Mouse (Mus musculus) heart, adult 18-20 months (tissue): ENCODE results near the gene Isg20l2. TPM values are rescaled to one million over a fixed set of nuclear protein-coding genes. Genes with fewer than 3 reads are reported as not detected.
A peak's percentile ranks its signal among the peaks of the same experiment; 100 is the strongest.

Source experiments
- DNase-seq, 2 experiments: peaks; one replicate each; pipeline ENCODE4 v3.0.0; 2021 to 2022; ENCODE audit warnings: mixed read lengths in 1 of 2
- total RNA-seq, 2 experiments: library from RNA; stranded (reverse); gene quantifications; 2 replicates each; pipeline ENCODE4 v1.2.3; 2021

Gene Isg20l2
- total RNA-seq, 2 experiments from 2014 or later, result 10.8 to 11.5 TPM

GRCm38 (mm10) chr3:87947056-87947810, 17.1 kb downstream of the Isg20l2 start:
- DNase-seq, result no peak

- no peak for DNase-seq
Measured at GRCm38 (mm10) chr3:87947811-87948199, 17.7 kb downstream of the Isg20l2 start.

GRCm38 (mm10) chr3:87948378-87949265, 18.5 kb downstream of the Isg20l2 start, which contains the start of gene Crabp2:
Gene Crabp2 (plus strand): TSS chr3:87948666.
- no peak for DNase-seq

GRCm38 (mm10) chr3:87949266-87949954, 19.3 kb downstream of the Isg20l2 start:
- DNase-seq, result no peak

- DNase-seq, result no peak
Measured at GRCm38 (mm10) chr3:87949955-87950515, 19.9 kb downstream of the Isg20l2 start.

- no peak for DNase-seq
Measured at GRCm38 (mm10) chr3:87951946-87952345, 21.8 kb downstream of the Isg20l2 start.

GRCm38 (mm10) chr3:87952440-87952839, 22.3 kb downstream of the Isg20l2 start:
- DNase-seq, result no peak

- DNase-seq, result no peak
Measured at GRCm38 (mm10) chr3:87958056-87958455, 27.9 kb downstream of the Isg20l2 start.

- no peak for DNase-seq
Measured at GRCm38 (mm10) chr3:87958476-87958875, 28.4 kb downstream of the Isg20l2 start.

GRCm38 (mm10) chr3:87958967-87959366, 28.9 kb downstream of the Isg20l2 start:
- DNase-seq, result no peak

GRCm38 (mm10) chr3:87959371-87959770, 29.3 kb downstream of the Isg20l2 start:
- DNase-seq, result no peak

- no peak for DNase-seq
Measured at GRCm38 (mm10) chr3:87960191-87960585, 30.1 kb downstream of the Isg20l2 start.

GRCm38 (mm10) chr3:87960586-87961191, 30.6 kb downstream of the Isg20l2 start:
- peak; percentile 92 to 94 for DNase-seq

GRCm38 (mm10) chr3:87970184-87970938, 40.2 kb downstream of the Isg20l2 start:
- DNase-seq, result peak; percentile 63 to 87

GRCm38 (mm10) chr3:87970939-87971488, 40.9 kb downstream of the Isg20l2 start, which contains the start of gene Nes:
Gene Nes (plus strand): TSS chr3:87971078.
- peak; percentile 82 to 85 for DNase-seq

GRCm38 (mm10) chr3:87971489-87972202, 41.5 kb downstream of the Isg20l2 start:
- no peak for DNase-seq

- no peak for DNase-seq
Measured at GRCm38 (mm10) chr3:87972203-87972664, 42.1 kb downstream of the Isg20l2 start.

- DNase-seq, result no peak
Measured at GRCm38 (mm10) chr3:87972776-87973175, 42.7 kb downstream of the Isg20l2 start.

GRCm38 (mm10) chr3:87973593-87974380, 43.7 kb downstream of the Isg20l2 start:
- peak in 1 of 2 experiments; percentile 27 for DNase-seq
